8 mouse cellular contexts compared by ENCODE assay signal in the genomic region with DNA sequence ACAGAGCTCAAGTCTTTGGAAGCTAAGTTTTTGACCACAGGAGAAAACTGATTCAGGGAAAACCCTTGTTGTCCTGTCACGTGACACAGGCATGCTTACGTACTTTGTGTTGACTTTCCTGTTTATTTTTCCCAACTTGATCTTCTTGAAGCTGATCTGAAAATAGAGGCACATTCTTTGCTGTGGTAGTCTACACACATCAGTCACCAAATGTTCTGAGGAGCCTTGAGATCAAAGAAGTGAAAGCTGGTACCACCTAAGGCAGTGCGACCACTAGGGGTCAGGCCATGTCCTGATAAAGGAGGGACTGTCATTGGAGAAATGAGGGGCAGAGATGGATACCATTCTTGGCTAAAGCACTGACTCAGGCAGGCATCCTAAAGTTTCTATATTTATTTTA. TPM values are rescaled to one million over a fixed set of nuclear protein-coding genes. Genes with fewer than 3 reads are reported as not detected.
DNase-seq lines count a peak whose midpoint lies in the region; ATAC-seq and TF ChIP-seq lines count a peak whose summit lies in the region.

No protein-coding gene starts in this region.

- H3K79me2 ChIP-seq in myocyte (ENCODE audit: control insufficient read depth, insufficient read depth): no peaks in the 10 kb centered on the region

- H3K27me3 ChIP-seq in spleen, adult 2 months (ENCODE audit: control insufficient read depth, insufficient read depth, low read length): no peaks in the 10 kb centered on the region
- no peaks in the 10 kb centered on the region for H3K27me3 ChIP-seq in myocyte (ENCODE audit: control insufficient read depth, insufficient read depth, insufficient read length)

- peak overlapping the region; percentile 44 for H3K4me2 ChIP-seq in myocyte (ENCODE audit: low read depth)

- H3K4me3 ChIP-seq in spleen, adult 2 months (ENCODE audit: extremely low read depth, insufficient read depth, insufficient read length): no peak overlapping the region
- H3K4me3 ChIP-seq in layer of hippocampus, adult 2 months: no peak overlapping the region
- no peak overlapping the region for H3K4me3 ChIP-seq in myocyte

- TF ChIP-seq CTCF in spleen, adult 2 months (IDR thresholded peaks at IDR 0.05; ENCODE audit: extremely low read depth, insufficient read depth, insufficient read length, insufficient replicate concordance): peak; percentile 35; the same call in 1 of the 2 replicates
- TF ChIP-seq CTCF in layer of hippocampus, adult 2 months (conservative IDR thresholded peaks at IDR 0.05): peak; percentile 81

- intact Hi-C loops in gastrocnemius, postnatal 36 days (cut with DNase I): loop anchor here (5.0 kb wide), 1 partner anchor 55 kb away; no protein-coding TSS in a partner anchor

- no peak for TF ChIP-seq POLR2A in spleen, adult 2 months (IDR thresholded peaks at IDR 0.05; ENCODE audit: low read depth, low read length)
- no peak for TF ChIP-seq POLR2A in myocyte (IDR thresholded peaks at IDR 0.05; ENCODE audit: insufficient read length, low read depth)

- H3K36me3 ChIP-seq in spleen, adult 2 months (ENCODE audit: control insufficient read depth, insufficient read depth, low read length): no peaks in the 10 kb centered on the region
- H3K36me3 ChIP-seq in myocyte (ENCODE audit: control insufficient read depth, insufficient read depth): no peaks in the 10 kb centered on the region

- no peak for ATAC-seq in erythroid progenitor cell, adult 5-6 weeks (replicated peaks; ENCODE audit: low FRiP score, poor library complexity, severe bottlenecking)

- no peaks in the 10 kb centered on the region for H3K4me1 ChIP-seq in spleen, adult 2 months (ENCODE audit: control insufficient read depth, insufficient read depth, insufficient read length)

- WGBS in spleen, adult 2 months: 54% methylated on average over 3 of the region's 3 CpGs

- no peak overlapping the region for H3ac ChIP-seq in myocyte (ENCODE audit: control insufficient read depth, insufficient read length)

- peak; percentile 15 for DNase-seq in gastrocnemius, adult 18-20 months (ENCODE audit: low spot score)
- no peak for DNase-seq in gastrocnemius, postnatal 36 days
- DNase-seq in spleen, adult 2 months (ENCODE audit: low read depth in 1 of 2, low spot score in 2 of 2): peak in 1 of 2 experiments; percentile 32
- DNase-seq in spleen, adult 12 weeks (ENCODE audit: low spot score): no peak
- DNase-seq in cerebellum, postnatal 4 days (ENCODE audit: low spot score in 2 of 2): peak; percentile 34 to 61
- DNase-seq in layer of hippocampus, adult 2 months (ENCODE audit: low spot score in 2 of 2): peak; percentile 12 to 34

- no peak overlapping the region for H3K27ac ChIP-seq in spleen, adult 2 months (ENCODE audit: insufficient read depth, low read length)
- H3K27ac ChIP-seq in layer of hippocampus, adult 2 months: no peak overlapping the region

TF ChIP-seq in myocyte, 11 proteins besides CTCF, POLR2A, EP300 and RAD21:
- TF ChIP-seq MYOD1 (IDR thresholded peaks at IDR 0.05; ENCODE audit: control insufficient read depth in 1 of 3, insufficient read length in 2 of 3, low read depth in 2 of 3) (no peak), USF1 (IDR thresholded peaks at IDR 0.05; ENCODE audit: low read depth) (peak; percentile 18)

RNA-seq across cellular contexts. Expression of gene Siah2, which starts 34.8 kb away (rescaled TPM):
- 10 to 100 TPM in 1 of 2 experiments, 1 to 10 TPM in 1; 8.4 to 17.8 TPM for total RNA-seq in gastrocnemius, adult 18-20 months (2021)
- 1 to 10 TPM; 8.4 to 9.1 TPM for total RNA-seq in gastrocnemius, postnatal 36 days (2021)
- 14.6 and 19.4 TPM in 2 replicates for polyA plus RNA-seq in spleen, adult 2 months (2012; rRNA removed)
- 10 to 100 TPM; 16.0 to 18.4 TPM for total RNA-seq in layer of hippocampus, adult 2 months (2021)
- 31.2 TPM for polyA plus RNA-seq in myocyte (2012; fragmentation: generic; extraction: Trizol)
- total RNA-seq in erythroid progenitor cell, adult 5-6 weeks (2015; ENCODE audit: low replicate concordance): 2.1 and 7.6 TPM in 2 replicates
- total RNA-seq in erythroid progenitor cell, adult 5-6 weeks (2017; ENCODE audit: low replicate concordance): 1.0 and 1.2 TPM in 2 replicates

Comparison
In these comparisons a context has a peak if more than half of its experiments do, and no peak if none do; other contexts are left out.
1. DNase-seq: peak in gastrocnemius, adult 18-20 months (single experiment), cerebellum, postnatal 4 days (2 of 2) and layer of hippocampus, adult 2 months (2 of 2); none in gastrocnemius, postnatal 36 days (0 of 2) and spleen, adult 12 weeks (single experiment).